21 mouse cellular contexts compared by ENCODE assay signal in the genomic region with DNA sequence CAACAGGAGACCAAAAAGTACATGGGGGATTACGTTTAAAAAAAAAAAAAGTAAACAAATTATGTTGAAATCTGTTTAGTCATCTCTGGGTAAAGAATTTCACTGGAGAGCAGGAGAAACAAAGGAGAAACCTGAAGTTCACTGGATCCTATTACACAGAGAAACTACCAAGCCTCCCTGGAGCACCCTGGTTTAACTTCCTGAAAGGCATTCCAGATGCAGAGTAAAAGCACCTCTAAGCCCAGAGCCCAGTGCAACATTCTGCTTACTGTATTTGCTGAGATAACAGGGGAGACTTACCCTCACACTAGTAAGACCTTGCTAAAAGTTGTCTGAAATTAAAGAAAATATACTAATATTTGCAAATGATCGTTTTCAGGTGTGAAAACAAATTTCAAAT. TPM values are rescaled to one million over a fixed set of nuclear protein-coding genes. Genes with fewer than 3 reads are reported as not detected.
"Had no signal": no experiment of that assay in that cellular context is flagged by ENCODE, and none has a peak within 500 bp of the region (broad histone marks: within the 10 kb centered on the region; RNA-seq: fewer than 3 reads in every experiment).

No protein-coding gene starts in this region.

- H3K4me1 ChIP-seq: neural tube, embryonic 13.5 days; neural tube, embryonic 15.5 days; stomach, embryonic 15.5 days had no signal

- H3K4me2 ChIP-seq: neural tube, embryonic 13.5 days; neural tube, embryonic 15.5 days; stomach, embryonic 15.5 days had no signal

- H3K27ac ChIP-seq: neural tube, embryonic 13.5 days; neural tube, embryonic 15.5 days; stomach, embryonic 15.5 days; stomach, postnatal 0 days had no signal

- DNase-seq: retina, postnatal 1 day; right cerebral cortex, adult 18-20 months; right cerebral cortex, postnatal 14 days; right cerebral cortex, postnatal 25 days; right cerebral cortex, postnatal 4 days; spleen, adult 18-20 months; thymus, adult 18-20 months; thymus, adult 2 months; thymus, postnatal 14 days; thymus, postnatal 25 days; thymus, postnatal 36 days; thymus, postnatal 4 days had no signal

- H3K27me3 ChIP-seq: neural tube, embryonic 13.5 days; neural tube, embryonic 15.5 days; stomach, embryonic 15.5 days had no signal

- H3K36me3 ChIP-seq: neural tube, embryonic 13.5 days; neural tube, embryonic 15.5 days; stomach, embryonic 15.5 days had no signal

- H3K9ac ChIP-seq: neural tube, embryonic 13.5 days; neural tube, embryonic 15.5 days; stomach, embryonic 15.5 days had no signal

- H3K9me3 ChIP-seq: neural tube, embryonic 13.5 days; neural tube, embryonic 15.5 days; stomach, embryonic 15.5 days had no signal

- H3K4me3 ChIP-seq: neural tube, embryonic 13.5 days; neural tube, embryonic 15.5 days; stomach, embryonic 15.5 days had no signal

RNA-seq across cellular contexts. Expression of a gene that starts 15.0 kb away (rescaled TPM):
- total RNA-seq: neutrophil, adult 5-6 weeks had no signal
- polyA plus RNA-seq: neural tube, embryonic 14.5 days; small intestine, adult 2 months; spleen, adult 2 months; stomach, embryonic 14.5 days; stomach, postnatal 0 days; thymus, adult 2 months had no signal
